Mouse (Mus musculus): ENCODE measurements around the gene Wrap53.
"Not testable (repeated sequence)": the region's sequence is repeated elsewhere in the genome, so short reads cannot be mapped to it uniquely, and the experiment has no call there.

Gene Wrap53

DNA sequence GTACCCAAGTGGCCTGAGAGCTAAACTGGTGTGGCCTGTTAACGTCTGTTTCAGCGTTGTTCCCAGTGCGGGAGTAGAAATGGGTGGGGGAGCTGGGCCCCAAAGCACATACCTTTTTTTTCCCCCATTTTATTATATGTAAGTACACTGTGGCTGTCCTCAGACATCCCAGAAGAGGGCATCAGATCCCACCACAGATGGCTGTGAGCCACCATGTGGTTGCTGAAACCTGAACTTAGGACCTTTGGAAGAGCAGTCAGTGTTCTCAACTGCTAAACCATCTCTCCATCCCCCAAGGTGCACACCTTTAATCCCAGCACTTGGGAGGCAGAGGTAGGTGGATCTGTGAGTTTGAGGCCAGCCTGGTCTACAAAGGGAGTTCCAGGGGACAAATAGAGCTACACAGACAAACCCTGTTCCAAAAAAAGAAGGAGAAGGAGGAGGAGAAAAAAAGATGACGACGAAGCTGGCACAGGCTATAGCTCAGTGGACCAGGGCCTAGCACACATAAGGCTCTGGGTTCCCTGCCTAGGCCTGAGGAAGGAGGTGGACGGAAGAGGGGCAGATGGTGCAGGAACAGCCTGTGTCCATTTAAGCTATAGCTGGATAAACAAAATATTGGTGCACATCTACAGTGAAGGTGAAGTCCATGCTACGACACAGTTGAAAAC is 47.4 kb downstream of the Wrap53 start:
- peak; percentile 57 for DNase-seq (ENCODE audit: low read depth, low spot score)

DNA sequence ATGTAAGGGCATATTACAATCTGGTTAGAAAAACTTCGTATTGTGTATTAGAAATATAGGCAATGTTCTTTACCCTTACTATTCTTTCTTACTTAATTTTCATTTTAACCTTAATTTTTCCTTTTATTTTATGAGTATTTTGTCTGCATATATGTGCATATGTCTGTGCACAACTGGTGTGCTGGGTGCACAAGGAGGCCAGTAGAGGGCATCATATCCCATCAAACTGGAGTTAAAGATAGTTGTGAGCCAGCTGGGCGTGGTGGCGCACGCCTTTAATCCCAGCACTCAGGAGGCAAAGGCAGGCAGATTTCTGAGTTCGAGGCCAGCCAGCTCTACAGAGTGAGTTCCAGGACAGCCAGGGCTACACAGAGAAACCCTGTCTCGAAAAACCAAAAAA is 49.3 kb downstream of the Wrap53 start:
- not testable (repeated sequence) for DNase-seq (ENCODE audit: low read depth, low spot score)

DNA sequence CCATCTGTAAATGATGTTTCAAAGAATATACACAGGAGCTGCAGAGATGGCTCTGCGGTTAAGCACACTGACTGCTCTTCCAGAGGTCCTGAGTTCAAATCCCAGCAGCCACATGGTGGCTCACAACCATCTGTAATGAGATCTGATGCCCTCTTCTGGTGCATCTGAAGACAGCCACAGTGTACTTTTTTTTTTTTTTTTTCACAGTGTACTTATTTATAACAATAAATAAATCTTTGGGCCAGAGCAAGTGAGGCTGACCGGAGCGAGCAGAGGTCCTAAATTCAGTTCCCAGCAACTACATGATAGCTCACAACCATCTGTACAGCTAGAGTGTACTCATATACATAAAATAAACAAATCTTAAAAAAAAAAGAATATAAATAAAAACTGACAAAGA is 49.8 kb downstream of the Wrap53 start:
- not testable (repeated sequence) for DNase-seq (ENCODE audit: low read depth, low spot score)

DNA sequence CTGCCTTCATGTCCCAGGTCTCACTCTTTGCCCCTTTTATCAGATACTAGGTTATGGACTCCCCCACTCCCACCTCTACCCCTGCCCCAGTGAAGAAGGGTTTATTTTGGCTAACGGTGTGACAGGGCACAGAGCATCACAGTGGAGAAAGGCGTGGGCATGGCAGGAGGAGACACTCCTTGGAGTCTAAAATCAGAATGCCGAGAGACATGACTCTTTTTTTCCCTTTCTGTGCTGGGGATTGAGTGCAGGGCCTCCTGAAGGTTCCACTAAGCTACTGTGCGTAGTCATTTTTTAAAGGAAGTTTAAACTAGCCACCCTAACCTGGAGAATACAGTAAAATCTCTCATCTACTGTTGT is 52.0 kb downstream of the Wrap53 start:
- DNase-seq (ENCODE audit: low read depth, low spot score): no peak

DNA sequence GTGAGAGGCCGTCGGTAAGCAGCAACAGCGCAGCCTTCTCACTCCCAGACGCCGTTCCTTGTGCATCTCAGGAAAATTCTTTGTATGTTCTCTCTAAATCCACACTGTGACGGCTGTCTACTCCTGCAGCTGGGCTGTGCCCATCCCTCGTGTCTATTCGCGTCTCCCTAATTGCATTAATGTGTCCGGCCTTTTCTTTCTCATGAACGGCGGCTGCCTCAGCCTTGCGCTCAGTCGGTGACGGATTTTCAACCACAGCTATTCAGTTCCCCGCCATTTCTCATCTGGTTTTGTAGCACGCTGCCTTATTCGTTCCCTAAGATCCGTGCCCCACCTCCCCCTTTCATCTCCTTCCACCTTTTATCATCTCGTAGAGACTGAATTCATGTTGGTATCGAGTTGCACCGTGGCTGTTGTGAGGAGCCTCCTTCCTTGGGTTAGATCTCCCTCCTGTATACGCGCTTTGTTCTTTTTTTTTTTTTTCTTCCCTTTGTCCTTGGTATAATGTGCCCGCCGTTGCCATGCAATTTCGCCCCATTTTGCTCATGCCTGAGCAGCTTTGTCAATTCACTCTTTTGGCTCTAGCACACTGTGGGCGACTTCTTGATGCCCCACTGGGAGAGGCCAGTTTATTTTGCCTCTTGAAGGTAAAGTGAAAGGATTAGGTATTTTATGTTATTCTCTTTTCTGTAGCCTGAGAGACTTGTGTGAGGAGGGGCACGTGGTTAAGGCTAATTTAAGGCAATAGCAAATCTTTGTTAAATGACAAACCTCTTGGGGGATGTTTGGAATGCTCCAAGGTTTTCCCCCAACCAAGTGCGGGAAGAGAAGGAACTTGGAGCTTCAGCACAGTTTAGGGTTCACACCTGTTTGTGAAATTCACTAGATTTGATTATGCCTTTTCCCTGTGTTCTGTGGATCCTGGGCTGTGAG is 52.7 kb downstream of the Wrap53 start:
- peak; percentile 56 for DNase-seq (ENCODE audit: low read depth, low spot score)

DNA sequence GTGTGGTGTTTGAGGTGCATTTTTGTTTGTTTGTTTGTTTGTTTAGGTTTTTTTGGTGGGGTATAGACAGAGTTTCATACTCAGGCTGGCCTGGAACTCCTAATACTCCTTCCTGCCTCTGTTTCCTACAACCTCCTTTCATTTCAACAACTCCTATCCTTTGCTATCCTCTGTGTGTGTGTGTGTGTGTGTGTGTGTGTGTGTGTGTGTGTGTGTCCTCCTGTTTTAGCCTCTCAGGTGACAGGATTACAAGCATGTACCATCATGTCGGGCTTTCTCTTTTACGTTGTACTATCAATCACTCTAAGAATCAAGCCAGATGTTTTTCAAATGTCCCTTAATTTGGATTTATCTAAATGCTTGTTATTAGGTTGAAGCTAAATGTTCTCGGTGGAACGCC is 53.4 kb downstream of the Wrap53 start:
- DNase-seq (ENCODE audit: low read depth, low spot score): no peak

DNA sequence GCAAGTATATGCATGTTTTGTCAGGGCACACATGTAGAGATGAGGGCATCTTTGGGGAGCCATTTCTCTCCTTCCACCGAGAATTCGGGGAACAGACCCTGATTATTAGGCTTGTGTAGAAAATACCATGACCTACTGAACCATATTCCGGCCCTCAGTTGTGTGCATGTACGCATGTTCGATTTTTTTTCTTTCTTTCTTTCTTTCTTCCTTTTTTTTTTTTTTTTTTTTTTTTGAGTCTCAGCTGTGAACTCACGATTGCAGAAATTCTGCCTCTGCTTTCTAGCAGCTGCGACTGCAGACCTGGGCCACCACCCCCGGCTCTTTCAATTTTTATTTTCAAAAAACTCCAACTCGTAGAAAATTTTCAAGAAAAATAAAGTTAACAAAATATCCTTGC is 54.4 kb downstream of the Wrap53 start:
- DNase-seq (ENCODE audit: low read depth, low spot score): no peak

DNA sequence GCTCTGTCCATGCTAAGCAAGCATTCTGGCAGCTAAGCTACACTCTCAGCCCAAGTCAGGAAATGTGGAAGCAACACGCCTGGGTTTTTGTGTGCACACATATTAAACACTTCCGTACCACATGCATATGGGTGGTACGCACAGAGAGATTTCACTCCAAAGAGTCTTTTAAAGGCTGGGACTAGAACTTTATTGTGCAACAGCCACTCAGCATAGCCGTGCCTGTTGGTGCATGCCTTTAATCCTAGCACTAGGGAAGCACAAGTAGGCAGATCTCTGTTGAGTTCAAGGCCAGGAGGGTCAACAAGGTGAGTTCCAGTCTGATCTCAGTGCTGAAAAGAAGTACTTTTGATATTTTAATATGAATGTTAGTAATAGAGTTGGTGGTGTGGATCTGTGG is 56.4 kb downstream of the Wrap53 start:
- DNase-seq (ENCODE audit: low read depth, low spot score): no peak

DNA sequence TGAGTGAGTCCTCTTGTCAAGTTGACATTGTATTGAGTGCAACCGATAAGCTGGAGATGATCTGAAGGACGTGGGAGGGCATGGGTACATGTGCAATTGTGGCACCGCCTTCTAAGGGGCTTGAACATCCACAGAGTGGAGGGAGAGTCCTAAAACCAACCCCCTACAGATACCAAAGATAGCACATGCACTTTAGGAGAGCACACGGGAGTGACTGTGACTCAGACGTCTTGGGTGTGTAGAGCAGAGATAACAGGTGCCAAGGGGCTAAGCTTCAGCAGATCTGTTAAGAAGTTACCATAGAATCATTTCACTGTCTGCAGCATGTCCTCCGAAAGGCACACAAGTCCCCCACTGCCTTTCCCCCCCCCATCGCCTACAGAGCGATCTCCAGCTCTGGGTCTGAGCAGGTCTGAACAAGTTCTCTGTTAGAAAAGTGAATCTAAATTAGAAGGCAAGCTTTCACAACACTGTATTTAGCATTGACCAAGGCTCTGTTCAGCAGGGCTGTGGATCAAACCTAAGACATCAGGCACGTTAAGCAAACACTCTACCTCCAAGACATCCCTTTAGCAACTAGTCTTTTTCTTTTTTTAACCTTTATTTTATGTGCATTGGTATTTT is 58.4 kb downstream of the Wrap53 start:
- DNase-seq (ENCODE audit: low read depth, low spot score): peak; percentile 60

DNA sequence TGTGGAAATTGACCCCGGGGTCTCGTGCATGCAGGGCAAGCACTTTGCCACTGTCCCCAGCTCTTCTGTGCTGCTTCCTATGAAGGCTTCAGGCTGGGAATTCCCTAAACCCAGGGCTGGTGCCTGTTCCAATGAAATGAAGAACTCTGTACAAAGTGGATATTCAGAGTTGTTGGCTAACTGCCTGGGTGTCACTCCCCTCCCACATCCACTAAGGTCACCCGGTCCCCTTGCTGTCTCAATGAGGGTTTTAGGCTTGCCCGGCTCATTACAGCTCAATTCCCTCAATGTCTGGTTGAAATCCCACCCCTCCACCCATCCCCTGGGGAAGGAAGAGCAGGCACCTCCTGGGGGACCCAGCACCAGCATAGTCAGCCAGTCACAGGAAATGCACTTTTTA is 60.1 kb downstream of the Wrap53 start:
- no peak for DNase-seq (ENCODE audit: low read depth, low spot score)

DNA sequence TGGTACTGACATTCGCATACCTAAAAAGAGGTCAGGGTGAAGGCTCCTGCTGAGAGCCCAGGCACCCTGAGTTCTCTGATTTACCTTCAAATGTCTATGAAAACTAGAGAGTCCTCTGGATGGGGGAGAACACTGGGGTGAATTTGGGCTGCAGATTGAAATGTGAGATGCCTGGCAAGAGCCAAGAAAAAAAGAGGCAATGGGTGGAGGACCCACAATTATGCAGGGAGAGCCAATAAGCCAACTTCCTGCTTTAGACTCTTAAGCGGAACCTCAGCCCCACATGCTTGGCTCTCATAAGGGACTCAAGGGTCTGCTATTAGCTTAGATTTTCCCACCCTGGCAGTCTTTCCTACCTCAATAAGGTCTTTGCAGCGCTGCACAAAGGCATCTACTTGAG is 63.4 kb downstream of the Wrap53 start:
- no peak for DNase-seq (ENCODE audit: low read depth, low spot score)

DNA sequence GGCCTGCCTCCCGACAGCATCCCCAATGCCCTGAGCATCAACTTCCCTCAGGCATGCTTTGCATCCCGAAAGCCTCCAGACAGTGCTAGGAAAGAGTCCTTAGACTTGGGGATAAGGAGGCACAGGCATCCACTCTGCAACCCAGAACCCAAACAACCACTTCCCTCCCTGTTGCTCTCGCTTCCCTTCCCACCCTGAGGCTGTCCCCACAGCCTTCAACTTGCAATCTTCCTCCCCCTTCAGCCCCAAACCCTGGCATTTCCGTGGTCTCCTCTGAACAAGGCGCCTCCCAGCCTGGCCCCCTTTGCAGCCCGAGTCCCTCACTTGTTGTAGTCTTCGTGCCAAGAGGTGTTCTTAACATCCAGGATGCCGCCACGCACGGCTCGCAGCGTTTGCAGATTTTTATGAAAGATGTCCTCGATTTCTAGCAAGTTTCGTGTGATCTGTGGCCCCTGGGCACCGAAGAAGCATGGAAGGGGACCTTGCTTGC is 63.9 kb downstream of the Wrap53 start:
- no peak for DNase-seq (ENCODE audit: low read depth, low spot score)

DNA sequence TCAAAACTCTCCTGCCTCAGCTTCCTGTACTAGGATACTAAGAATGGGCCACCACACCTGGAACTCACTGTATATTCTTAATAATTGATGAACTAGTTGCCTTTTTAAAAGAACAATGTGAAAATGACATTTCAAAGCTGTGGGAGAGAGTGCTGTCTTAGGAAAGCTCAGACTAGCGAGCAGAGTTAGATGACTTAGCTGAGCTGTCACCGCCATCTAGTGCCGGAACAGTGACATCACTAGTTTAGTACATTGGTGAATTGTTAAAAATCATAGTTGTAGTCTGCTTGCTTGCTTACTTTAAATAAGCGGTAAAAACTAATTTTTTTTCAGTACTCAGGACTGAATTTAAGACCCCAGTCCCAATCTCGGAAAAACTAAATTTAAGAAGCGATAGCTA is 66.2 kb downstream of the Wrap53 start:
- DNase-seq (ENCODE audit: low read depth, low spot score): peak; percentile 90

All from brain, adult 2 months (tissue).